Mouse (Mus musculus) E14TG2a.4 (cell line): ENCODE data around the gene Gipc3.

ENCODE experiments used
- CTCF ChIP-seq: conservative IDR thresholded peaks from 2 replicates; pipeline ENCODE4 v1.5.1; 2014; ENCODE audit warnings: low read length
- NANOG ChIP-seq: IDR thresholded peaks from 2 replicates; pipeline ENCODE4 v1.6.1; 2014; ENCODE audit warnings: borderline replicate concordance, low read length, mixed read lengths
- POU5F1 ChIP-seq: IDR thresholded peaks from 2 replicates; pipeline ENCODE4 v1.6.1; 2014; ENCODE audit warnings: low read length, borderline replicate concordance

- TF ChIP-seq CTCF, result no peak
- no peak for TF ChIP-seq NANOG
- TF ChIP-seq POU5F1, result no peak
Measured at GRCm38 (mm10) chr10:81302288-81302687, 40.8 kb downstream of the Gipc3 start.
